19 mouse cellular contexts compared by ENCODE assay signal in the genomic region with DNA sequence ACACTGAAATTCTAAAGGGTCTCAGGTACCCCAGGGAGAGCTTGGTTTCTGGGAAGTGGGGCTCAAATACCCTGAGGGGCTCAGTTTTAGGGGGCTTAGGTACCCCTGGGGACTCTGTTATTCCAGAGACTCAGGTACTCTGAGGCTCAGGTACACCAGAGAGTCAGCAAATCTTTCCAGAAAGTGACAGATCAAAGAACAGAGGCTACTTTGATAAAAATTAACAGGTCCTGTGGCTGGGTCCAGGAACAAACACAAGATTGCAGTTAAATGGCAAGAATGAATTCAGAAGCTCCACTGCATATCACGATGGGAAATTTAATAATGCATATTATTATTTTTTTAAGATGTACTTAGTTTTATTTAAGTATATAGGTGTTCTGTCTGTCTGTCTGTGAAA.
DNase-seq lines count a peak whose midpoint lies in the region; ATAC-seq lines count a peak whose summit lies in the region.
"Had no signal": no experiment of that assay in that cellular context is flagged by ENCODE, and none has a peak within 500 bp of the region (broad histone marks: within the 10 kb centered on the region; RNA-seq: fewer than 3 reads in every experiment).

No protein-coding gene starts in this region.

- H3K27me3 ChIP-seq in kidney, embryonic 16.5 days (ENCODE audit: insufficient read depth, low read length) = no peaks in the 10 kb centered on the region
- H3K27me3 ChIP-seq: embryonic facial prominence, embryonic 13.5 days; forebrain, embryonic 12.5 days; hindbrain, embryonic 13.5 days had no signal

- DNase-seq in kidney, adult 11 months = peak; percentile 25
- DNase-seq in kidney, postnatal 4 days = no peak
- peak; percentile 74 for DNase-seq in kidney, adult 9 months
- peak; percentile 25 for DNase-seq in kidney, postnatal 14 days
- peak; percentile 23 to 48 for DNase-seq in kidney, postnatal 36 days
- DNase-seq: adrenal gland, adult 2 months; adrenal gland, postnatal 25 days; cerebellum, adult 18-20 months; cerebellum, adult 9-11 months; cerebellum, postnatal 36 days; gastrocnemius, postnatal 10 days; heart, postnatal 10 days; heart, postnatal 4 days had no signal

- H3K4me2 ChIP-seq in kidney, embryonic 16.5 days (replicated peaks; ENCODE audit: low read depth, low read length) = no peak overlapping the region
- H3K4me2 ChIP-seq: embryonic facial prominence, embryonic 13.5 days; forebrain, embryonic 12.5 days; hindbrain, embryonic 13.5 days had no signal

- no peak overlapping the region for H3K9ac ChIP-seq in kidney, embryonic 16.5 days (replicated peaks; ENCODE audit: low read length)
- H3K9ac ChIP-seq: embryonic facial prominence, embryonic 13.5 days; forebrain, embryonic 12.5 days; hindbrain, embryonic 13.5 days had no signal

- H3K4me3 ChIP-seq in kidney, embryonic 16.5 days (ENCODE audit: low read length) = no peak overlapping the region
- H3K4me3 ChIP-seq: embryonic facial prominence, embryonic 13.5 days; forebrain, embryonic 12.5 days; hindbrain, embryonic 13.5 days had no signal

- WGBS in kidney, embryonic 16.5 days = 78% methylated on average over 1 of the region's 1 CpGs

- H3K36me3 ChIP-seq in kidney, embryonic 16.5 days (ENCODE audit: insufficient read depth, low read length) = no peaks in the 10 kb centered on the region
- H3K36me3 ChIP-seq: embryonic facial prominence, embryonic 13.5 days; forebrain, embryonic 12.5 days; hindbrain, embryonic 13.5 days had no signal

- no peak for ATAC-seq in kidney, embryonic 16.5 days (ENCODE audit: low FRiP score, low TSS enrichment)
- no peak for ATAC-seq in inflammation-experienced regulatory T-cells, adult 6 months
- ATAC-seq: forebrain, embryonic 16.5 days had no signal

- H3K9me3 ChIP-seq in kidney, embryonic 16.5 days (ENCODE audit: low read length) = no peaks in the 10 kb centered on the region
- H3K9me3 ChIP-seq: embryonic facial prominence, embryonic 13.5 days; forebrain, embryonic 12.5 days; hindbrain, embryonic 13.5 days had no signal

- H3K27ac ChIP-seq in kidney, embryonic 16.5 days (ENCODE audit: low read length) = no peak overlapping the region
- H3K27ac ChIP-seq: embryonic facial prominence, embryonic 13.5 days; forebrain, embryonic 12.5 days; hindbrain, embryonic 13.5 days had no signal

- no peaks in the 10 kb centered on the region; the same call in 1 of the 2 replicates for H3K4me1 ChIP-seq in kidney, embryonic 16.5 days (ENCODE audit: insufficient read depth, low read length)
- H3K4me1 ChIP-seq: embryonic facial prominence, embryonic 13.5 days had no signal

Comparison
In these comparisons a context has a peak if more than half of its experiments do, and no peak if none do; other contexts are left out.
1. DNase-seq: peak in kidney, adult 11 months (single experiment), kidney, adult 9 months (single experiment), kidney, postnatal 14 days (single experiment) and kidney, postnatal 36 days (2 of 2); none in kidney, postnatal 4 days (0 of 2).